Mouse (Mus musculus) forelimb bud, embryonic 11.5 days (tissue): ENCODE measurements around the gene Ccdc194.
A peak's percentile ranks its signal among the peaks of the same experiment; 100 is the strongest.

ENCODE experiments used
- DNase-seq: peaks from one replicate; pipeline ENCODE4 v3.0.0-alpha.2; 2012; ENCODE audit warnings: low read depth, low spot score

Gene Ccdc194

DNA sequence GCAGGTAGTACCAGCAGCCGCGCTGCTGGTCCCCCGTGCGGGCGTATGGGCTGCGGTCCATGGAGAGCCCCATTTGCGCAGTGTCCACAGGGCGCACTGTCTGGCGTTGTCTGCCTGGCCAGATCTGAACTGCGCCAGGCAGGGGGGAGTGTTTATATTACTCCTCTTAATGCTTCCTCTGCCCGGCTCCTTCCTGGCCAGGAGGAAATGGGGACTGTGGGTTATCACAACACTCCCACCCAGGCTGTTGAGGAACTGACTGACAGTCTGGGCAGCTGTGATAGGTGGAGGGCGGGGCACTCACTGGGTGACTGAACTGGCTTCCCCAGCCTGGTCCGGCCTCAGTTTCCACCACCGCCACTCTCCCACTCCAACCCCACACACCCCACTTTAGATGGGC is 13.9 kb downstream of the Ccdc194 start, which contains the start of gene Plvap:
Gene Plvap, minus strand, starts transcription at position 109 of the 400 bp plus-strand sequence.
- DNase-seq = no peak

DNA sequence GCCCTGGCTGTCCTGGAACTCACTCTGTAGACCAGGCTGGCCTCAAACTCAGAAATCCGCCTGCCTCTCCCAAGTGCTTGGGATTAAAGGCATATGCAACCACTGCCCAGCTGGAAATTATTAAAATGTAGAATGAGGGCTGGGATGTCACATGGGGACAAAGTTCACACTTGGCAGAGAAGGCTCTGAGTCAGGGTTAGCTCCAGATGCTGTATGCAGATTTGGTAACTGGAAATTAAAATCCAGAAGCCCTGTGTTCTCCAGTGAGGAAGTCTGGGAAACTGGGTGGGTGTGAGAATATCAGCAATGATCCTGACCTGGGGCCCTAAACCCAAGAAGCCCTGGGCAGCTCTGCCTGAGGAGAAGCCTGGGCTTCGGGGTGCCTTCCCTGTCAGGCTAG is 16.2 kb downstream of the Ccdc194 start:
- DNase-seq = no peak

DNA sequence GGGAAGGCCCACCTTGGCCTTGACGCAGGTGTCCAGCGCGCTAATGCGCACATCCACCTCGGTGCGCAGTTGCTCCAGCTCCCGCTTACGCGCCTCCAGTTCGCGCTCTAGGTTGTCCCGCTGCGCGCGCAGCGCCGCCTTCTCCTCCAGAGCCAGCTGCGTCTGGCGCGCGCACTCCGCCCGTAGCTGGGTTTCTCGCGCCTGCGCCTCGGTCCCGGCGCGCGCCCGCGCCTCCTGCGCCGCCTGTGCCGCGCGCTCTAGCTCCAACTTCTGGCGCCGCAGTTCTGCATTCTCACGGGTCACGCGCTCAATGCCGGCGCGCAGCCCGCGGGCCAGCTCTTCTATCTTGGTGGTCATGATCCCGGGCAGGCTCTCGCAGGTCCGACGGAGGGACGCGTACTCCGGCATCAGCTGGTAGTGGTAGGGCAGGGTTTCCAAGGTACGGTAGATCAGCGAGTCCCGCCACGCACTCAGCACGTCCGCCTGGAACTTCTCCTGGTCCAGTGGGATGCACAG is 17.9 kb downstream of the Ccdc194 start:
- peak; percentile 92 for DNase-seq

DNA sequence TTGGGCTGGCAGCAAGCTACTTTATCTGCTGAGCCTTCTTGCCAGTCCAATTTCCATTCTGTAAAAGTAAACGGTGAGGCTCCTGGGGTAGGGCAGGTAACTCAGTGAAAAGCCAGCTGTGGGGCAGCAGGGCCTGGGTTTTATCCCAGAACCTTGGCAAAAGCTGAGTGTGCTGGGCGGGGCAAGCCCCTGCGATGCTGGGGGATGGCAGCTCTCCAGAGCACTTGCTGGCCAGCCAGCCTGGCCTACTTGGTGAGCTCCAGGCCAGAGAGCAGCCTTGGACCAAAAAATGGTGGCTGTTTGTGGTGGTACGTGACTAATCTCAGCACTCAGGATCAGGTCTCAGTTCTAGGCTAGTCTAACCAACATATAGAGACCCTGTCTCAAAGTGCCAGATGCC is 19.5 kb downstream of the Ccdc194 start:
- no peak for DNase-seq

DNA sequence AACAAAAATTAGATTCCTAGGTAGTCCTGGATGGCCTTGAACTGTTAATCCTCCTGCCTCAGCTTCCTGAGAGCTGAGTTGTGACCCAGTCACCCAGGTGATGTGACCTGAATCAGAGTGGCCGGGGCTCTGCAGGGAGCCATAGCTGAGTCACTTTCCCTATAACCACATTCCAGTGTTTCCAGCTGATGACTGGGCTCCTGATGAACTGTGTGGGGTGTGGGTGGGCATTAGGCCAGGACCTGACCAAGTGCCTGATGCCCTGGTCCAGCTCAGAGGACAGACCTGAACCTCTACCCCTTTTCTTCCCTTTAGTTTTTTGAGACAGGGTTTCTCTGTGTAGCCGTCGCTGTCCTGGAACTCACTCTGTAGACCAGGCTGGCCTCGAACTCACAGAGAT is 20.2 kb downstream of the Ccdc194 start:
- no peak for DNase-seq

DNA sequence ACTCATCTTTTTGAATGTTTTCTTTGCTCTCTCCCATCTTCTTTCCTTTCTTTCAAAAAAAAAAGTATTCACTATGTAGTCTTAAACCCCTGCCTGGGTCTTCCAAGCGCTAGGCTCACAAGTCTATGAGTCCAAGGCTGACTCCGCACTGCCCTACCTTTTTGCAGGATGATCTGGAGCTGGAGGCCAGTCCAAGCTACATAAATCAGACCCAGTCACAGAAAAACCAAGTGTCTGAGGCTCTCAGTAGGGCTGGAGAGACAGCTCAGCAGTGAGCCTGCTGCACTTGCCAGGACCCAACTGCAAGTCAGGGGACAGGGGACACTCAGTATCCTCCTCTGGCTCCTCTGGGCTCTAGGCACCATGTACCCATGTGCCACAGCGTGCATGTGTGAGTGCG is 21.2 kb downstream of the Ccdc194 start:
- no peak for DNase-seq

DNA sequence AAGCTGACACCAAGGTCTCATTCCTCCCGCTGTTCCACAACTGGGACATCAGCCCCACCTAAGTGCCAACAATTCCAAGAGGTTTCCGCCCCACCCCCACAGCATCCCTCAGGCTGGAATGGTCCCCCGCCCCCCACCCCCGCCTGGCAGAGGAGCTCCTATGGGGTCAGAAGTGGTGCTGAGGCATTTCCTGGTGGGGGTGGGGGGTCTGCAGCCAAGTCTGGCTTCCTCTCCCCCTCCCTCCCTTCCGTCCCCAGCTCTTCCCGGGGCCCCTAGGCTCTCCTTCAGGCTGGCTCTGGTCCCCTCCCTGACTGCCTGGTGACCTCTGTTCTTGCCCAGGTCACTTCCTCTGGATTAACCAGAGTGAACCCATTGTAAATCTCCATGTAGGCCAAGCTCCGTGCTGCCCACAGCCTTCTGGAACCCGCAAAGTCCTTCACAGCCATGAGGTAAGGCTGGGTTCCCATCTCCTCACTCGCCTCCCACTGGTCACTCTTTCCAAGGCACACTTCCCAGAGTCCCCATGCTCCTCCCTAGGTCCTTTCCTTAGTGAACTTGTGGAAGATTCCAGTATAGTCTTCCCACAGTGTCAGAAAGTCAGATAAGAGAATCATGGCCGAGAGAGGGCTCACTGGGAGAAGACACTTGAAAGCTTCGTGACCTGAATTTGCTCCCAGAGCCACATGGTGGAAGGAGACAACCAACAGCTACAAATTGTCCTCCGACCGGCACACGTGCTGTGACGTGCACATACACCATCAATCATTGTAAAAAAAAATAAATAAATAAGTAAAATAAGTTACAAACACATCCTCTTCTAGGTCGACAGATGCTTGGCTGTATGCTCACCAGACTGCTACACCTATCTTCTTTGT is 26.5 kb downstream of the Ccdc194 start:
- no peak for DNase-seq

DNA sequence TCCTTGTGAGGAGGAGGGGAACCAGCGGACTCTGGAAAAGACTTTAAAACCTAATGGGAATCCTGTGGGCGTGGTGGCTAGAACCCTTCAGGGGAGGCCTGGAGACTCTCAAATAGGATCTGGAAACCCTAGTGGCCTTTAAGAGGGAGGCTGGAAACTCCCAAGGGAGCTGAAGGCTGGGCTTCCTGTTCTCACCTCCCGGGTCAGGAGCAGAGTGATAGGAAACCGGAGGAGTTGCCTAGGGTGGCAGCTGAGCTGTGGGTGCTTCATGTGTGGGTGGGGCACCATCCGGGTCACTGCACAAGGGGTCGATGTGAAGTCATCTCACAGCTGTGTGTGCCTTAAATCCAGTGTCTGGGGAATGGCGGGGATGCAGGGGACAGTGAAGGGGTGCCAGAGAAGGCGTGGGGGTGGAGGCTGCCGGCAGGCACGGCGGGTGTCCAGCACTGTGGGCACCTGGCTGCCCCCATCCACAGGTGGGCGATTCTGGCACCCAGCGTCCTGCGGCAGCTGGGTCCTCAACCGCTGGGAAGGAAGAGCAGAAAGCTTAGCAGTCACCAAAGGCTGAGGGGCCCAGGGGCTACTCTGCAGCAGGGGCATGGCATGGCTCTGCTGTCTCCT is 27.5 kb downstream of the Ccdc194 start:
- no peak for DNase-seq

DNA sequence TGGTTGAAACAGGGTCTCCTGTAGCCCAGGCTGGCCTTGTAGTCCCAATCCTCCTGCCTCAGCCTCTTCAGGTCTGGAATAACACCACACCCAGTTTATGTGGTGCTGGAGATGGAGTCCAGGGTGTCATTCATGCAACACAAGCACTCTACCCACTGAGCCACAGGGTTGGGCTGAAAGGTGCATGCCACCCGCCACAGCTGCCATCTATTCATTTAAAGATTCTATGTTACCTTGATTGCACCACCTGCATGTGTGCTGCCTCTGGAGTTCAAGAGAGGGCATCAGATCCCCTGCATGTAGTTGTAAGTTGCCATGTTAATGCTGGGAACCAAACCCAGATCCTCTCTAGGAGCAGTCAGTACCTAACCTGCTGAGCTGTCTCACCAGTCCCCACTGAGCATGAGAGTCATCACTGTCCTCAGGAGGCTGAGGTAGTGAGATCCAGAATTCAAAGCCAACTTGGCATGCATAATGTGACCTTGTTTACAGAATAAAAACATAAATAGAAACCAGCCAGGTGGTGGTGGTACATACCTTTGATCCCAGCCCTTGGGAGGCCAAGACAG is 28.4 kb downstream of the Ccdc194 start:
- no peak for DNase-seq

DNA sequence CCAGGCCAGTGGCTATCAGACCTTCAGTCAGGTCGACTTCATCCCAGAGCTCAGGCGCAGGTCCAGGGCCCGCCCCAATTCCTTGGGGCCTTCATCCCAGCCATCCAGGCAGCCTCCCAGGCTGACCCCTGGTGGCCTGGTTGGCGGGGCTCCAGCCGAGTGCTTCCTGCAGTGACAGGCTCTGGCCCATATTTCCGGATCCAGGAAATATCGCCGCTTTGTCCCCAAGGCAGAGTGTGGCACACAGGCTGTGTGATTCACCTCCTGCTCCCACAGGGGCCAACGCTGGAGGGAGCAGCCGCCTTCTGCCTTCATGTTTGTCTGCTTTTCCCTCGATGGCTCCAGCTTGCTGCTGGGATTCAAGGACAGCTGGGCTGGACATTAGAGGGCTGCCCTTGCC is 29.0 kb downstream of the Ccdc194 start:
- DNase-seq = no peak

DNA sequence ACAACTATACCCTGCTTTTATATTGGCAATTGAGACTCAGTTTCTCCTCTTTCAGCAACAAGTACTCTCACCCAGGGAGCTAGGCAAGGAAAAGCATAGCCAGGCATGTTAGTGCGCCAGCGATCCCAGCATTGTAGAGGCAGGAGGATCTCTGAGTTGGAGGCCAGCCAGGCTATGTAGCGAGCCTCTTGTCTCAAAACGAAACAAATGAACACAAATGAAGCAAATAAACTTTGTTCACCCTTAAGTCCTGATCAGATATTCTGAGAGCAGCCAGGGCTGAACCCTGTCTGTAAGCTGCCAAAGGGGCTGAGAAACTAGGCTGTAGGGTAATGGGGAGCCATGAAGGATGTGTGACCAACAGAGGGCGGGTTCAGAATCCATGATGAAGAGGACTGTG is 29.7 kb downstream of the Ccdc194 start:
- no peak for DNase-seq

DNA sequence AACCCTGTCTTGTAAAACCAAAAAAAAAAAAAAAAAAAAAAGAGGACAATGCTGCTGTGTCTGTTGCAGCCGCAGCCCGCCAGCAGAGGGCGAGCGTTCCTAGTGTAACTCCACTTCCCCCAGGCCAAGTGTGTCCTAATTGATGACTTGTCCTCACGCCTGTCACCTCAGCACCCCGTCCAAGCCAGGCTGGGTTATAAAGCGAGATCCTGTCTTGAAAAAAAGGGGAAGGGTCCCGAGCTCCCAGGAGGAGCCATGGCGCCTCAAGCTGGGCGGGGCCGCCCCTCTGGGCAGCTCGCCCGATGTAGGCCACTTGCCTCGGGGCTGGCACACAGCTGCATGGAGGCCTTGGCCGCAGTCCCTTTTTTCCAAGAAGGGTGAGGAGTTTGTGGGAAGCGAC is 30.5 kb downstream of the Ccdc194 start:
- DNase-seq = peak; percentile 77

DNA sequence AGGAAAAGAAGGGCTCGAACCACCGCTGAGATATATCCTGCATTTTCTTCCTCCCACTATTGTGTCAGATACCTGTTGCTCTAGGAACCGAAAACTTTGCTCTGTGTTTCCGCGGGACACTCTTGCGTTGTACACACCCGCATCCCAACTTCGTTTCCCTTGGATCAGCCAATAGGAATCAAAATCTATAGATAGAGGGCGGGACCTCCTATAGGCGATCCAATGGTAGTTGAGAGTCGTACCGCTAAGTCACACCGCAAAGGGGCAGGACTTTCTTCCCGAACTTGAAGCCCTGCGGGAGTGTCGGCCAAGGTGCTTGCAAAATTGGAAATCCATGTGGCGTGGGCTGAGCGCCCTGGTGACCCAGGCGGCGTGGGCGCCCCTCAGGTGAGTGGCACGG is 37.1 kb downstream of the Ccdc194 start:
- peak; percentile 97 for DNase-seq

DNA sequence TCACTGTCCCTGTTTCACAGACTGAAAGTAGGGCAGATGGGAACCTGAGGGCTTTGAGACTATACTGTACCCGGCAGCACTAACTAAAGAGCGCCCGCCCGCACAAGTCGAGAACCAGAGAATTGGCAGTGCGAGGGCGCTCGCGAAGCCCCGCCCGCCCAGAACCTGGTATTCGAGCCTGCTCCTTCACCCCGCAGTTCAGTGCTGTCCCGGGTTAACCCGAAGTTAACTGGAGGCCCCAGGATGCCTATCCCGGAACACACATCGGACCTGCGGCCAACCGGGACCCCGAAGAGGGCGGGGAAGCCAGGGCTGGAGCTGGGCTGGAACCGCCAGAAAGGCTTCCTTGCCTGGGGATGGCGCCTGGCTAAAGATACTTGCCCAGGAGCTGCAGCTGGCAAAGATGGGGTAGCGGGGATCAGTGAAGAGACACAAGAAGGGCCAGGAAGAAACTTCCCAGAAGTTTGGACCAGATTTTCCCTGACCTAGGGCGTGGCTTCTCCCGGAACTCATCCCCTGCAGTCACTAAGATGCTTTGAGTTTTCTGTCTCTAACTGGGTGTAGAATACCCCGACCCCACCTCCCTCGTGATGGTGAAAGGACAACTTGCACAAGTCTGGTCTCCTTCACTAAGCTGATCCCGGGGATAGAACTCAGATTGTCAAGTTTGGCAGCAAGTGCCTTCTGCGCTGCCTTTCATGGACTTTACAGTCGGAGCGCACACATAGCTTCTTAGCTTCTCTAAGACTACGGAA is 37.6 kb downstream of the Ccdc194 start, which contains the start of gene Gtpbp3:
Gene Gtpbp3, plus strand, starts transcription at position 413 of the 755 bp plus-strand sequence.
- peak; percentile 54 for DNase-seq

DNA sequence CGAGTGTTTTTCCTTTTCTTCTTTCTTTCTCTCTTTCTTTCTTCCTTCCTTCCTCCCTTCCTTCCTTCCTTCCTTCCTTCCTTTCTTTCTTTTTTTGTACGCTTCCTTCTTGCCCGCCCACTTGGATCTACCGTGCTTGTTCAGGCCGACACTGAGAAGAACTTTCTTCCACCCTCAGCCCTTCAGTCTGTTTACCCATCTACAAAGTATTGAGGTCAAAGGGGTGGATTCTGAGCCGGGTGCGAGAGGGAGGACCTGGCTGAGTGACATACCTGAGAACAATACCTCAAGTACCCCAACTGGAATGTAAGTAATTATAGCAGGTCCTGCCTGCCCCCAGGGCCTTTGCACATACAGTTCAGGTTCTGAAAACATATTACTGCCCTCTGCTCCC is 39.4 kb downstream of the Ccdc194 start:
- DNase-seq = no peak

DNA sequence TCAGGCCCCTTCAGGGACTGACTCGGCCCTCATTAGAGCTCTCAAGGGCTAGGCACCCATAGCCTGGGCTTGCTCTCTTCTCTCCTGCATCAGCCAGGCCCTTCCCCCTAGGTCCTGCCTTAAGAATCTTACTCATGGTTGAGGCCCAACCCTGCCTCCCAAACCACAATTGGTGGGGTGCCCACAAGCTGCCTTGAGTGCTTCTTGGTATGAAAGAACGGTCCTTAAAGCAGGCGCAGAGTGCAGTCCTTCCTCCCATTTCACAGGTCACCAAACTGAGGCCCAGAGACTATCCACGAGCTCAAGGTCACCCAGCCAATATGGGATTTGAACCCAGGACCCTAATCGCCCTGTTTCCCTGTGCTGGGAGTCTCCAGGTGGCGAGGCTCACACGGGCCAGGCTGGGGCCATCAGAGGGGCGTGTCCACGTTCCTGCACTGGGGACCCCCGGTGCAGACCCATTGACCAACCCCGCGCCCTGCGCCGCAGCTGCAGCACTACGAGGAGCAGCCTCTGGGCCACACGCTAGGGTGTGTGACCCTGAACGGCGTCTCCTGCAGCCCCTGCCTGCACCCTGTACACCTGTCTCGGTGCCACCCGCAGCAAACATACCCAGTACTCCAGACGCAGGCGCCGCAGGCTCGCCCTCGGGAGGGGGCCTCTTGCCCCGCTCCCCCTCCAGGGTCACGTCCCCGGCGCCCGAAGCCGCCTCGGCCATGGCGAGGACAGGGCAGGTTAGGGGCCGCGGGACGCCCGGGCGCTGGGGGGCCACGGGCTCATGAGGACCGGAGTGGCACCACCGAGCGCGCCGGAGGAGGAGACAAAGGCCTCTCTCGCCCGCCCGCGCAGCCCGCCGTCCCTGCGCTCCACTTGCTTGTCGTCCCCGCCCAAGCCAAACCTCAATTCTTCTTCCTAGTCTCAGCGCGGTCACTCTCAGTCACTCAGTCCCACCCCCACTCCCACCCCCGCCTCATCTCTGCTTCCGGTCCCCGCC is 40.1 kb downstream of the Ccdc194 start, which contains the start of gene Ano8:
Gene Ano8, minus strand, starts transcription at position 822 of the 994 bp plus-strand sequence.
- DNase-seq = peak; percentile 76

DNA sequence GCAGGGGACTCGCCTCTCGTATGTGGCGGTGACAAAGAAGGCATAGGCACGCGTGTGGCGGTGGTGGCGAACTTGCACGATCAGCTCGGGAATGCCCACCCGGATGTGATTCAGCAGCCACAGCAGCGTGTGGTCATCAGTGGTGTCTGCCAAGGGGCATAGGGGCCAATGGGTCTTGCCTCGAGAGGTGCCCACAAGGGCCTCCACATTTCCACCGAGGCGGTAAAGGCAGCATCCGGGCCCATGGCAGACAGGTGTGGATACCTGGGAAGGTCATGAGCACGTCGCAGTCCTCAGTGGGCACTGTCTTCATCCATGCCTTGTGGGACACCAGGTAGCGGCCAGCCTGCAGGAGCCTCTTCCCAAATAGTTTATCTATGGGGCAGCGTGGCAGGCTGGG is 40.8 kb downstream of the Ccdc194 start:
- DNase-seq = no peak

DNA sequence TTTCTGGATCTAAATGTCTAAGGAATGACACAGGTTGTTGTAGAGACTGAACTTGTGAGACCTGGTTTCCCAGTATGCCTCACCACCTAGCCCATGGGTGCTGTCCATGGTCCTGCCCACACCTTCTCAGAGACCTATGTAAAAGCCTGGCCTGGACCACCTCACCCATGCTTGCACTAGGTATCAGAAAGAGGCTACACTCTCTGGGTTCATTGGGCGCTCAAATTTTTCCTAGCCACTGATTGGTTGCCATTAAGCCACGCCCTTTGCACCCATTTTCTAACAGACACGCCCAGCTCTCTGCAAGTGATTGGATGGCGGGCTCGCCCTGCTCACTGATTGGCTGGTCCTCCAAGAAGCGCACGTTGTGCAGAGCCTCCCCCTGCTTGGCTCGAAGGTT is 41.6 kb downstream of the Ccdc194 start:
- DNase-seq = peak; percentile 82

DNA sequence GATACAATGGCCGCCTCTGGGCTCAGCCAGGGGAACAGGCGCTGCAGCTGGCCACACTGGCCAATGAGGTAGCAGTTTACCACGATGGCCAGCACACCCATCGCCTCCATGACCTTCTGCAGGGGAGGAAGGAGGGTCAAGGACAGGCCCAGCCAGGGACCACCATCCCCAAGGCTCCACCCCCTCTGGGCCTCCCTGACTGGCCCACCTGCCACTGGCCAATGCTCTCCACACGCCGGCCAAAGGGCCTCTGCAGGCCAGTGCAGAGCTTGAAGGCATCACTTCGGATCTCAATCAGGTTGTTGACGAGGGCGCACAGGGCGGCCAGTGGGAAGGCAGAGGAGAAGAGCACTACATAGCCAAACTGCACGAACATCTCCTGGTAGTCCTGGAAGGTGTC is 46.6 kb downstream of the Ccdc194 start:
- DNase-seq = no peak

DNA sequence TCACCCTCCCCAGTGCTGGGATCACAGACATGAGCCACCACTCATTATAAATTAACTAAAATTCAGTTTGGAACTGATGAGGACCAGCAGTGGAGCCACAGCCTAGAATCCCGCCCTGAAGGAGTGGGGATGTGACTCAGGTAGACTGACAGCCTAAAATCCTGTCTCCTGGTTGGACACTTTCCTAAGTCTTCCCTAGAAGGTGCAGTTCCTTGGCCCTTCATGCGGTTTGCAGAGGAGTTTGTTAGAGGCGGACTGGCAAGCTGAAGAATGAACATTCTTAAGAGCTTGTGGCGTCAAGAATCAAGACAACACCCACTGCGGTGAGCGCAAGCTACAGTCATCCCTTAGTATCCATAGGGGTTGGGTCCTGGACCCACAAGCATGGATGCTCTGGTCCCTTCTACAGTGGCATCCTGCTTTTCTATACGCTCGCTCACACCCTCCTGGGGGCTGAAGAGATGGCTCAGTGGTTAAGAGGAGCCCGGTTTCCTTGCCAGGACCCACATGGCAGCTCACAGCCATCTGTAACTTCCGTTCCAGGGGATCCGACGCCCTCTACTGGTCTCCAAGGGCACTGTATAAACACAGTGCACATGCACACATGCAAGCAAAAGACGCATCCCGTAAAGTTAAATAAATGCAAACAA is 48.2 kb downstream of the Ccdc194 start:
- peak; percentile 56 for DNase-seq
